ENCODE assay signal across 16 mouse cellular contexts in genomic region chr4:131832759-131833407, GRCm38 (mm10). TPM values are rescaled to one million over a fixed set of nuclear protein-coding genes. Genes with fewer than 3 reads are reported as not detected.
"Had no signal": no experiment of that assay in that cellular context is flagged by ENCODE, and none has a peak within 500 bp of the region (broad histone marks: within the 10 kb centered on the region; RNA-seq: fewer than 3 reads in every experiment).

No protein-coding gene starts in this region.

- H3K4me3 ChIP-seq: layer of hippocampus, adult 2 months; myocyte; neural tube, embryonic 15.5 days; stomach, embryonic 15.5 days had no signal

- H3K27ac ChIP-seq: kidney, postnatal 0 days; layer of hippocampus, adult 2 months; neural tube, embryonic 15.5 days; stomach, embryonic 15.5 days had no signal

- H3K36me3 ChIP-seq: neural tube, embryonic 15.5 days; stomach, embryonic 15.5 days had no signal

- DNase-seq: kidney, adult 9 months; kidney, postnatal 4 days; left cerebral cortex, postnatal 4 days; lung, adult 2 months; lung, postnatal 36 days; midbrain, embryonic 14.5 days; right cerebral cortex, postnatal 4 days; spleen, adult 18-20 months had no signal

- ATAC-seq: inflammation-experienced regulatory T-cells, adult 6 months; intestine, postnatal 0 days; lung, postnatal 0 days had no signal

- H3K4me2 ChIP-seq: neural tube, embryonic 15.5 days; stomach, embryonic 15.5 days had no signal

- H3K9ac ChIP-seq: neural tube, embryonic 15.5 days; stomach, embryonic 15.5 days had no signal

- H3K9me3 ChIP-seq: neural tube, embryonic 15.5 days; stomach, embryonic 15.5 days had no signal

RNA-seq across cellular contexts. Expression of gene Ptpru, which starts 5.2 kb away (rescaled TPM):
- polyA plus RNA-seq: inflammation-experienced regulatory T-cells, adult 6 months had no signal
